Mouse (Mus musculus): Measurements from ENCODE around the gene Fam32a. TPM values are rescaled to one million over a fixed set of nuclear protein-coding genes. Genes with fewer than 3 reads are reported as not detected.

Fam32a gene
- 29.4 and 32.5 TPM in 2 replicates for polyA plus RNA-seq (2015; fragmentation: Nextera tagmentation; extraction: Ambion mirVana)

GRCm38 (mm10) chr8:72219541-72220363 is at the start of gene Fam32a:
Gene Fam32a (plus strand): TSS chr8:72219730.

GRCm38 (mm10) chr8:72189417-72190214 is 29.9 kb upstream of the Fam32a start, which contains the start of gene Hsh2d:
Gene Hsh2d (plus strand): TSS chr8:72189638.

GRCm38 (mm10) chr8:72212751-72213150 is 6.8 kb upstream of the Fam32a start, which contains the start of gene Cib3:
Gene Cib3 (minus strand): TSS chr8:72212837.

GRCm38 (mm10) chr8:72213536-72213935 is 6.0 kb upstream of the Fam32a start, which contains the start of gene Gm11034:
Gene Gm11034 (minus strand): TSS chr8:72213636.

GRCm38 (mm10) chr8:72239499-72240402 is 20.2 kb downstream of the Fam32a start, which contains the start of gene Ap1m1:
Gene Ap1m1 (plus strand): TSS chr8:72240018.

Other genes starting within 250 kb of the Fam32a start
- 0.60 and 0.94 TPM in 2 replicates for gene Cyp4f18, start 210.1 kb upstream of the Fam32a start, polyA plus RNA-seq (2015; fragmentation: Nextera tagmentation; extraction: Ambion mirVana)
- gene Olfr372, start 178.5 kb upstream of the Fam32a start, polyA plus RNA-seq (2015; fragmentation: Nextera tagmentation; extraction: Ambion mirVana): not detected in 2 replicates
- not detected in 2 replicates for gene Olfr373, start 136.6 kb upstream of the Fam32a start, polyA plus RNA-seq (2015; fragmentation: Nextera tagmentation; extraction: Ambion mirVana)
- not detected in 2 replicates for gene Olfr374, start 112.7 kb upstream of the Fam32a start, polyA plus RNA-seq (2015; fragmentation: Nextera tagmentation; extraction: Ambion mirVana)
- 177 and 260 TPM in 2 replicates for gene Tpm4, start 84.8 kb upstream of the Fam32a start, polyA plus RNA-seq (2015; fragmentation: Nextera tagmentation; extraction: Ambion mirVana)
- gene Rab8a, start 58.5 kb upstream of the Fam32a start, polyA plus RNA-seq (2015; fragmentation: Nextera tagmentation; extraction: Ambion mirVana): 39.1 and 45.6 TPM in 2 replicates
- not detected in 2 replicates for gene Hsh2d, start 30.1 kb upstream of the Fam32a start, polyA plus RNA-seq (2015; fragmentation: Nextera tagmentation; extraction: Ambion mirVana)
- gene Cib3, start 6.9 kb upstream of the Fam32a start, polyA plus RNA-seq (2015; fragmentation: Nextera tagmentation; extraction: Ambion mirVana): not detected in 2 replicates
- not detected in 2 replicates for gene Gm11034, start 6.1 kb upstream of the Fam32a start, polyA plus RNA-seq (2015; fragmentation: Nextera tagmentation; extraction: Ambion mirVana)
- 42.9 and 47.7 TPM in 2 replicates for gene Ap1m1, start 20.3 kb downstream of the Fam32a start, polyA plus RNA-seq (2015; fragmentation: Nextera tagmentation; extraction: Ambion mirVana)
- 8.8 and 10.3 TPM in 2 replicates for gene Gm10282, start 85.5 kb downstream of the Fam32a start, polyA plus RNA-seq (2015; fragmentation: Nextera tagmentation; extraction: Ambion mirVana)
- 13.8 and 18.6 TPM in 2 replicates for gene Klf2, start 99.3 kb downstream of the Fam32a start, polyA plus RNA-seq (2015; fragmentation: Nextera tagmentation; extraction: Ambion mirVana)
- gene Eps15l1, start 201.7 kb downstream of the Fam32a start, polyA plus RNA-seq (2015; fragmentation: Nextera tagmentation; extraction: Ambion mirVana): 20.2 and 21.3 TPM in 2 replicates
- gene Calr3, start 224.1 kb downstream of the Fam32a start, polyA plus RNA-seq (2015; fragmentation: Nextera tagmentation; extraction: Ambion mirVana): 1.3 and 1.5 TPM in 2 replicates
- gene 1700030K09Rik, start 224.2 kb downstream of the Fam32a start, polyA plus RNA-seq (2015; fragmentation: Nextera tagmentation; extraction: Ambion mirVana): 5.5 and 6.5 TPM in 2 replicates

Data from skeletal muscle tissue, postnatal 0 days (tissue).